Comparison of ENCODE assay signal across 17 mouse cellular contexts in the genomic region with DNA sequence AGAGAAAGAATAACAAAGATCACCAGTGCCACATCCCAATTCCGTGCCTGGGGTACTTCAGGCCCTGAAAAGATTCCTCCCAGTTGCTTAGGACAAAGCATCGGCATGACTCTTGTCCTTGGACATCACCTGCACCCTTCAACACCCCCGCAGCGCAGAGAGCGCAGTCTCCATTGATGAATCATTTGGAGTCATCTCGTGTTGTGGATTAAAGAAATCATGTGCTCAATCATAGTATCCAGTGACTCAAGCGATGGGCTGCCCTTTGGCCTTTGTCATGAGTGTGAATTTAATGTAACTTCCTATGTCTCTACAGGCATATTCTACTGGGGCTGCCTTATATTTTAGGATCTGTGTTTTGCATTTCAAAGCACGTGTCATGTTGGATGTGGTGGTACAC.
DNase-seq lines count a peak whose midpoint lies in the region; TF ChIP-seq lines count a peak whose summit lies in the region.
"Had no signal": no experiment of that assay in that cellular context is flagged by ENCODE, and none has a peak within 500 bp of the region (broad histone marks: within the 10 kb centered on the region; RNA-seq: fewer than 3 reads in every experiment).

No protein-coding gene starts in this region.

- TF ChIP-seq CTCF in cerebellum, adult 2 months (IDR thresholded peaks at IDR 0.05; ENCODE audit: borderline replicate concordance, insufficient read depth, low read depth, low read length), result no peak

- peaks cover 10% of the 10 kb centered on the region for H3K4me1 ChIP-seq in cerebellum, adult 2 months (ENCODE audit: control insufficient read depth, insufficient read depth, low read length)

- no peak overlapping the region for H3K4me3 ChIP-seq in cerebellum, adult 2 months (replicated peaks; ENCODE audit: insufficient read depth, low read depth, low read length)
- H3K4me3 ChIP-seq: embryonic facial prominence, embryonic 10.5 days; forebrain, embryonic 13.5 days; hindbrain, embryonic 12.5 days had no signal

- DNase-seq in adrenal gland, adult 2 months, result peak; percentile 67
- no peak for DNase-seq in adrenal gland, adult 18-20 months (ENCODE audit: low spot score in 2 of 2)
- DNase-seq in thymus, postnatal 36 days, result peak; percentile 19 to 35
- no peak for DNase-seq in thymus, postnatal 25 days
- DNase-seq in R1 (ENCODE audit: low read depth, low spot score), result peak; percentile 28
- DNase-seq in frontal cortex, postnatal 25 days (ENCODE audit: low spot score in 2 of 2), result no peak
- no peak for DNase-seq in cerebellum, adult 2 months
- DNase-seq: cerebellum, adult 18-20 months; cerebellum, postnatal 10 days; gastrocnemius, postnatal 36 days; heart, adult 11 months; heart, postnatal 10 days; heart, postnatal 4 days had no signal

- 89% methylated on average over 8 of the region's 8 CpGs for WGBS in cerebellum, adult 2 months

- no peak for TF ChIP-seq POLR2A in cerebellum, adult 2 months (IDR thresholded peaks at IDR 0.05; ENCODE audit: borderline replicate concordance, insufficient read depth, low read length)

- no peak overlapping the region for H3K27ac ChIP-seq in cerebellum, adult 2 months (ENCODE audit: insufficient read depth, low read length)
- H3K27ac ChIP-seq: embryonic facial prominence, embryonic 10.5 days; forebrain, embryonic 13.5 days; hindbrain, embryonic 12.5 days had no signal

- no peaks in the 10 kb centered on the region for H3K27me3 ChIP-seq in cerebellum, adult 2 months (ENCODE audit: control insufficient read depth, insufficient read depth, low read length)
- H3K27me3 ChIP-seq: CH12.LX; forebrain, embryonic 13.5 days; hindbrain, embryonic 12.5 days had no signal

Comparison
In these comparisons a context has a peak if more than half of its experiments do, and no peak if none do; other contexts are left out.
1. DNase-seq: peak in adrenal gland, adult 2 months (single experiment), thymus, postnatal 36 days (2 of 2) and R1 (single experiment); none in adrenal gland, adult 18-20 months (0 of 2), thymus, postnatal 25 days (single experiment), frontal cortex, postnatal 25 days (0 of 2) and cerebellum, adult 2 months (0 of 2).